Mouse (Mus musculus): ENCODE results near the gene Gstm2. TPM values are rescaled to one million over a fixed set of nuclear protein-coding genes. Genes with fewer than 3 reads are reported as not detected.

Gene Gstm2
- total and polyA plus RNA-seq, 3 experiments: 0.13 to 0.53 TPM; not detected in 1

DNA sequence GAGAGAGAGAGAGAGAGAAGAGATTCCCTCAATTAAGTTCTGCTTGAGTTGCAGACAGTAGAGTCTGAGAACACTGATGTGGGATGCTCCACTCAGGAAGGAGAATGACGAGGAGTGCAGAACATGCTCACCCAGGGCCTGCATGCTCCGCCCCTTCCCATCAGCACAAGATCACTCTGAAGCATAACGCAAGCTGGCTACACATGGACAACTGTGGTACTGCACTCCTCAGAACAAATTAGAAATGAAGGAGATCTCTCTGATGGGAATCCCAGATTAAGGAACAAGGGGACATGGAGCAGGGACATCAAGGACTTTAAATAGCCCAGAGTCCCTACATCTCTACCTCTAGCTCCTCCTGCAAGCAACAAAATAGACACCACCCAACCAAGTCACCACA is 5.0 kb downstream of the Gstm2 start:
- H3K27me3 ChIP-seq (replicated peaks): no peaks in the 10 kb centered on the region
- in situ Hi-C loops (cut with MboI; ENCODE audit: low pct_ligation_motif_present, low pct_unique_long_range_greater_than_20kb, low sequenced_read_pairs): no loop called here

GRCm38 (mm10) chr3:107977691-107978090 is 8.6 kb downstream of the Gstm2 start:
- H3K27ac ChIP-seq (ENCODE audit: insufficient read depth, low read depth): no peak overlapping the region
- dilution Hi-C loops (cut with MboI; ENCODE audit: extremely low pct_ligation_motif_present, extremely low pct_unique_long_range_greater_than_20kb, low sequenced_read_pairs): no loop called here
- no peak overlapping the region for H3K4me3 ChIP-seq (replicated peaks in 1 of 3; ENCODE audit: low read depth in 2 of 3, low read length in 2 of 3, poor library complexity in 1 of 3)
- no peaks in the 10 kb centered on the region for H3K9me3 ChIP-seq (replicated peaks; ENCODE audit: low read length)
- DNase-seq (ENCODE audit: extremely low read depth): no peak
- no peaks in the 10 kb centered on the region for H3K4me1 ChIP-seq (ENCODE audit: control insufficient read depth in 1 of 2, insufficient read depth in 2 of 2)
- H3K27me3 ChIP-seq (replicated peaks): peaks cover 11% of the 10 kb centered on the region
- H3K4me2 ChIP-seq (ENCODE audit: insufficient read depth, low read depth, poor library complexity, severe bottlenecking): no peak overlapping the region
- no peaks in the 10 kb centered on the region for H3K36me3 ChIP-seq (replicated peaks in 1 of 2; ENCODE audit: control insufficient read depth in 1 of 2, insufficient read depth in 1 of 2, low read length in 1 of 2)
- H3K79me2 ChIP-seq (replicated peaks; ENCODE audit: control insufficient read depth, extremely low read depth, insufficient read depth, poor library complexity, severe bottlenecking): no peaks in the 10 kb centered on the region
- H3K9ac ChIP-seq (ENCODE audit: insufficient read depth, low read depth): no peak overlapping the region
- in situ Hi-C loops (cut with MboI; ENCODE audit: low pct_ligation_motif_present, low pct_unique_long_range_greater_than_20kb, low sequenced_read_pairs): no loop called here
- TF ChIP-seq MAFK (IDR thresholded peaks at IDR 0.05; ENCODE audit: insufficient replicate concordance, low read length) (no peak), HCFC1 (IDR thresholded peaks at IDR 0.05; ENCODE audit: low read depth, low read length) (no peak), POLR2AphosphoS2 (IDR thresholded peaks at IDR 0.05; ENCODE audit: low read depth, low read length) (no peak)

More for the DNA sequence above, 5.0 kb downstream of the Gstm2 start:
- Histone ChIP-seq H3K36me3 (replicated peaks in 1 of 2; ENCODE audit: control insufficient read depth in 1 of 2, insufficient read depth in 1 of 2, low read length in 1 of 2) (no peaks in the 10 kb centered on the region), H3K4me2 (ENCODE audit: insufficient read depth, low read depth, poor library complexity, severe bottlenecking) (no peak overlapping the region), H3K27ac (ENCODE audit: insufficient read depth, low read depth) (no peak overlapping the region), H3K4me1 (ENCODE audit: control insufficient read depth in 1 of 2, insufficient read depth in 2 of 2) (peaks cover 0 to 5% of the 10 kb centered on the region in 2 experiments; a peak in 1 of 4 replicates), H3K9ac (ENCODE audit: insufficient read depth, low read depth) (no peak overlapping the region), H3K4me3 (replicated peaks in 1 of 3; ENCODE audit: low read depth in 2 of 3, low read length in 2 of 3, poor library complexity in 1 of 3) (no peak overlapping the region), H3K9me3 (replicated peaks; ENCODE audit: low read length) (no peaks in the 10 kb centered on the region), H3K79me2 (replicated peaks; ENCODE audit: control insufficient read depth, extremely low read depth, insufficient read depth, poor library complexity, severe bottlenecking) (no peaks in the 10 kb centered on the region)
- TF ChIP-seq TCF12 (IDR thresholded peaks at IDR 0.05; ENCODE audit: low read depth, low read length) (no peak), NRF1 (IDR thresholded peaks at IDR 0.05; ENCODE audit: low read depth, low read length) (no peak), EP300 (IDR thresholded peaks at IDR 0.05; ENCODE audit: low read length) (no peak), POLR2AphosphoS2 (IDR thresholded peaks at IDR 0.05; ENCODE audit: low read depth, low read length) (no peak), CTCF (conservative IDR thresholded peaks at IDR 0.05 in 1 of 2, IDR thresholded peaks at IDR 0.05 in 1 of 2; ENCODE audit: low read depth in 2 of 2, low read length in 2 of 2) (no peak), POLR2A (IDR thresholded peaks at IDR 0.05; ENCODE audit: low read depth, low read length) (no peak), MAX (IDR thresholded peaks at IDR 0.05; ENCODE audit: low read length) (no peak), MEF2A (IDR thresholded peaks at IDR 0.05; ENCODE audit: borderline replicate concordance, low read depth, low read length) (no peak), USF2 (conservative IDR thresholded peaks at IDR 0.05; ENCODE audit: low read depth, low read length) (no peak), CHD1 (IDR thresholded peaks at IDR 0.05; ENCODE audit: low read depth, low read length) (no peak)
- no peak for DNase-seq (ENCODE audit: extremely low read depth)
- dilution Hi-C loops (cut with MboI; ENCODE audit: extremely low pct_ligation_motif_present, extremely low pct_unique_long_range_greater_than_20kb, low sequenced_read_pairs): no loop called here

GRCm38 (mm10) chr3:107974237-107974636 is 12.0 kb downstream of the Gstm2 start:
- Histone ChIP-seq H3K4me3 (replicated peaks in 1 of 3; ENCODE audit: low read depth in 2 of 3, low read length in 2 of 3, poor library complexity in 1 of 3) (no peak overlapping the region), H3K27ac (ENCODE audit: insufficient read depth, low read depth) (no peak overlapping the region), H3K9me3 (replicated peaks; ENCODE audit: low read length) (no peaks in the 10 kb centered on the region), H3K79me2 (replicated peaks; ENCODE audit: control insufficient read depth, extremely low read depth, insufficient read depth, poor library complexity, severe bottlenecking) (no peaks in the 10 kb centered on the region), H3K9ac (ENCODE audit: insufficient read depth, low read depth) (no peak overlapping the region), H3K4me1 (ENCODE audit: control insufficient read depth in 1 of 2, insufficient read depth in 2 of 2) (no peaks in the 10 kb centered on the region), H3K27me3 (replicated peaks) (peaks cover 19% of the 10 kb centered on the region), H3K36me3 (replicated peaks in 1 of 2; ENCODE audit: control insufficient read depth in 1 of 2, insufficient read depth in 1 of 2, low read length in 1 of 2) (no peaks in the 10 kb centered on the region), H3K4me2 (ENCODE audit: insufficient read depth, low read depth, poor library complexity, severe bottlenecking) (no peak overlapping the region)
- TF ChIP-seq USF1 (IDR thresholded peaks at IDR 0.05; ENCODE audit: low read depth, low read length) (no peak), MEF2A (IDR thresholded peaks at IDR 0.05; ENCODE audit: borderline replicate concordance, low read depth, low read length) (no peak), NELFE (IDR thresholded peaks at IDR 0.05; ENCODE audit: low read depth, low read length) (no peak), GABPA (IDR thresholded peaks at IDR 0.05; ENCODE audit: insufficient replicate concordance, low read depth, low read length) (no peak), EP300 (IDR thresholded peaks at IDR 0.05; ENCODE audit: low read length) (no peak), PAX5 (IDR thresholded peaks at IDR 0.05; ENCODE audit: low read length) (no peak), ELF1 (IDR thresholded peaks at IDR 0.05; ENCODE audit: low read depth, low read length) (no peak), TCF12 (IDR thresholded peaks at IDR 0.05; ENCODE audit: low read depth, low read length) (no peak), POLR2AphosphoS2 (IDR thresholded peaks at IDR 0.05; ENCODE audit: low read depth, low read length) (no peak), MAFK (IDR thresholded peaks at IDR 0.05; ENCODE audit: insufficient replicate concordance, low read length) (no peak), RAD21 (IDR thresholded peaks at IDR 0.05; ENCODE audit: low read depth, low read length) (no peak), MAX (IDR thresholded peaks at IDR 0.05; ENCODE audit: low read length) (no peak), JUN (IDR thresholded peaks at IDR 0.05; ENCODE audit: insufficient read depth, low read depth, low read length) (no peak), MYC (IDR thresholded peaks at IDR 0.05; ENCODE audit: low read depth, low read length) (no peak), NRF1 (IDR thresholded peaks at IDR 0.05; ENCODE audit: low read depth, low read length) (no peak), SIN3A (IDR thresholded peaks at IDR 0.05; ENCODE audit: low read length) (no peak), CHD1 (IDR thresholded peaks at IDR 0.05; ENCODE audit: low read depth, low read length) (no peak), ZMIZ1 (IDR thresholded peaks at IDR 0.05; ENCODE audit: low read depth, low read length) (no peak), MAZ (IDR thresholded peaks at IDR 0.05; ENCODE audit: low read depth, low read length) (no peak), ZNF384 (IDR thresholded peaks at IDR 0.05; ENCODE audit: low read depth, low read length) (no peak)
- dilution Hi-C loops (cut with MboI; ENCODE audit: extremely low pct_ligation_motif_present, extremely low pct_unique_long_range_greater_than_20kb, low sequenced_read_pairs): no loop called here
- in situ Hi-C loops (cut with MboI; ENCODE audit: low pct_ligation_motif_present, low pct_unique_long_range_greater_than_20kb, low sequenced_read_pairs): no loop called here
- no peak for DNase-seq (ENCODE audit: extremely low read depth)
